Mouse (Mus musculus) adrenal gland, postnatal 14 days (tissue): ENCODE measurements at regions not wholly inside any gene's neighbourhood (a gene's known extent, or its start where the extent isn't known, plus 50 kb on each side); places are given as distances from the start of the nearest gene placed in this dataset.

Source experiments
- DNase-seq: peaks from one replicate; pipeline ENCODE4 v3.0.0; 2021; ENCODE audit warnings: mixed read lengths

DNA sequence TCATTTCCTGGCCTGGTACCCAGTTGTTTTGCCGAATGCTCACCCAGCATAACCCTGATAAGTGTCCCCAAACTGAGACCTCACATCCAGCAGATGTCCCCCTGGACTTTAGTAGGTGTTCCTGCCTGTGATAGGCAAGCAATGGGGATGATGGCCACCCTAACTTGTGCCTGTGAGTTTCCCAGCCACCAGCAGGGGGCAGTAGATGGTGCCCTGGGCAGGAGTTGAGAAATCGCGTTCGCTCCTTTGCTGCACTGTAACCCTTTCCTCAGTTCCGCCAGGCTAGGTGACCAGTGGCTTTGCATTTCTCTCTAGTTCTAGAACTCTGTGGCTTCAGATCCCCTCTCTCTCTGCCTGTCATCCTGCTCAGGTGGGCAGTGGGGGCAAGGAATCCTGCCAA is 137.9 kb upstream of the Zc3h12a start:
- peak; percentile 73 for DNase-seq

DNA sequence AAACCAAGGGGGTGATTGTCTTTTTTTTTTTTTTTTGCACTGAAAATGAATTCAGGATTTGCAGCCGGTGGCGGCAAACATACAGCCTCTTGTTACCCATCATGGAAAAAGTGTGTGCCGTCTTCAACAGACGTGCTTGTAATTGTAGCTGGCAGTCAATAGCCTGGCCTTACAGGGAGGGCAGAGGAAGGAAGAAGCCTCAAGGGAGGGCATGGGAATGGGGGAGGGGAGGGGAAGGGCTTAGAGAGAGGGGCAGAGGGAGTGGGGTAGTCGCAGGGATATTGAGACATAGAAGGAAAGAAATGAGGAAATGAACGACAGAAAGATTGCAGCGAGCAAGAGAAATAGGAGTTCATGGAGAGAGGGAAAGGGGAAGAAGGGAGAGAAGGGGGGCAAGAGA is 137.4 kb upstream of the Zc3h12a start:
- no peak for DNase-seq

DNA sequence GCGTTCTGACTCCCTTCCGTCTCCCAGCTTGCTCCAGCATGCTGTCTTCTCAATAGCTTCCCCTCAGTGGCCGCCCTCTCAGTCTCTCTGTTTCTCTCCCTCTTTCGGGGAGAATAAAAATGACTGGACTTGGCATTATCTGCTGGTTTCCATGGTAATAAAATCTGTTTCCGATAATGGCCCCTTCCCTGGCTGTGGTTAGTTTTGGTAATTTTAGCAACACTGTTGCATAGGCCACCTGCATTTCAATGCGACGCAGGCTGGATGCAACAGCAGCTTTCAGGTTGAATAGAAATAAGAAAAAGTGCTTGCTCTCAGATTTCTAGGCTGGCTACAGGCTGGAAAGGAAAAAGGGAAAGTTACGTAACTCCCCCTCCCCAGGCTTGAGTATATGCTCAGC is 133.9 kb upstream of the Zc3h12a start:
- DNase-seq, result no peak

DNA sequence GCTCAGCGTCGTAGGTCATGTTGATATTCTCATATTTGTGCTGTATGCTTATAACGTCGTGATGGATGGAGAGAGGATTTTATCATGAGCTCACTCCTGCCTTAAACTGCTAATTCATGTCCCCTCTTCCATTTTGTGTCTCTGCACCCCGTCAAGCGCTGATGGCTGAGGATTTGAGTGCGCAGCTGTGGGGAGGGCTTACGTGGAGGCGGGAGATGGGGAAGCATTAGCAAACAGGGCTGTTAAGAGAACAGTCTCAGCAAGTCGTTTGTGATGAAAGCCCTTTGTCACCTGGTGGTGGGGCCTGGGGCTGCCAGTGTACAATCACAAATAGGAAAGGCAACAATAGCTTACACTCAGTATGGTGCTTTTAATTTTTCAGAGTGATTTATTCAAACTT is 131.7 kb upstream of the Zc3h12a start:
- DNase-seq, result no peak

DNA sequence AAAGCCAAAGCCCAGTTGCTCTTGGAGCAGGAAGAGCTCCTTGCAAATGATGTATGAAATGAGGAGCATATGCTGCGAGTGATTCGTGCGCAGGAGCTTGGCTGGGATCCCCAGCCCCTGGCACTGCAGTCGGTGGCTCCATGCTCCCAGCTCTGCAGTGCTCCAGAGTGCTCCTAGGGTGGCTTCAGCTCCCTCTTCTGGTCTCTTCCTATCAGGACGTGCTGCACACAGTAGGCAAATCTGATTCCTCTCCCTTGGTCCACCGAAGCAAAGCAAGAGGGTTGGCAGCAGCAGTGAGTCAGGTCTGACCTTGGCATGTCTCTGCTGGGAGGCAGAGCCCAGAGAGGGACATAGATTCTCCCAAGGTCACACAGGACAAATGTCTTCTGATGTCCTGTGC is 130.3 kb upstream of the Zc3h12a start:
- peak; percentile 35 for DNase-seq

DNA sequence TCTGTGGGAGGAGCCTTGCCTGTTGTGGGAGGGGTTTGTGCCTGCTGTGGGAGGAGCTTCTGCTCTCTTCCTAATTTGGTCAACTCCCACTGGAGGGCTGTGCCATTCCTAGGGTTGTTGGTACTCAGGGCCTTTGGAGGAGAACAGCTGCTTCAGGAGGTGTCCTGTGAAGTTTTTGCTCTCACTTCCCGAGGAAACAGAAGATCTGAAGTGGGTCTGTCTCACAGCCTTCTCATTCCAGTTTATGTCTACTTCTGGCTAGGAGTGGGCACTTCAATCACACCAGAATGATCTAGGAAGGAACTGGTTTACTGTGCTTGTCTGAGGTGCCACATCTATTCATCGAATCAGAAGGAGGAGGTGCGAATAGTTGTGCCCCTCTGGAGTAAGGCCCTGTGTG is 125.5 kb upstream of the Zc3h12a start:
- DNase-seq, result no peak

DNA sequence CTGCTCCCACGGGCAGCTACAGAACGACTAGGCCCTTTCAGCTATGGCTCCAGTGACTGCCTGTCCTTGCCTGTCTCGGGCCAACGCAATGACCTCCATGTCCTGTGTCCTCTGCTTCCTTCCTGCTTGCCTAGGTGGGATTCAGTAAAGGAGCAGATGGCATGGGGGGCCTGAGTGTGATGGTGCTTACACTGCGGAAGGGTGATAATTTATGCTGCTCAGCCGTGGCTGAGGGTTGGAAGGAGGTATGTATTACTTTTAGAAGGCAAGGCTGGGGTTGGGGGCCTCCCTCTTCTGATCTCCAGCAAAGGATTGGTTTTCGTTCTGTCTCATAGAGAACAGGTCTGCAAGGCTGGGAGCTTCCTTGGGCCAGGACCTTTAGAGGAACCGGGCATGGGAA is 124.6 kb upstream of the Zc3h12a start:
- DNase-seq, result no peak

DNA sequence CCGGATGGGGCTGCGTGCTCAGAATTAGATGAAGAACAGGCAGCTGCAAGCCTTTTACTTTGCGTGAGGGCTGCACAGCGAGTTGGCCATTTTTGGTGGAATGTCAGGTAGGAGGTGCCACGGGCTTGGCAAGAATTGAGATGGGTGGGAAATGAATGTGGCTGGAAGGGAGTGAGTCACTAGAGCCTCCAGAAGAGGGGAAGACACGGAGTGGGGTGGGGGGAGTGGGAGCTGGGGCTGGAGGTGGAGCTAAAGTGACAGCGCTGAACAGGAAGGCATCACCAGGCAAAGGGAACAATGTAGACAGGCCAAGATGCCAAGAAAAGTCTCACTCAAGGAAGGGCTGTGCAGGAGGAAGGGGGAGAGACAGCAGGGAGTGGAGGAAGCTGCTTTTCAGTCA is 121.4 kb upstream of the Zc3h12a start:
- DNase-seq, result no peak

DNA sequence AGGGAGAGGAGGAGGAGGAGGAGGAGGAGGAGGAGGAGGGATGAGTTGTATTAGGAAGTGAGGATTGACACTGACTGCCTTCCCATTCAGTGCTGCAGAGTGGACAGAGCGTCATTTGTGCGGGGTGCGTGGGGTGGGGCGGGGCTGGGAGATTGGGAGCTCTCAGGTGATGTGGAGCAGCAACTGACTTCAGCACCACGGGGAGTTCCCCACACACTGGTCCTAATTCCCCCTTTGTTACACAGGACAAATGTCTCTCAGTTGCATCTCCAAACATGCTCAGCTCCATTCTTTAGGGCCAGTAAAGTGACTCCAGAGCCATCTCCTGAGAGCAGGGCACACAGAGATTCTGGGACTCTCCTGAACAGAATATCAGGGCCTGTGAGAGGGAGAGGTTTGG is 118.5 kb upstream of the Zc3h12a start:
- DNase-seq, result peak; percentile 44

DNA sequence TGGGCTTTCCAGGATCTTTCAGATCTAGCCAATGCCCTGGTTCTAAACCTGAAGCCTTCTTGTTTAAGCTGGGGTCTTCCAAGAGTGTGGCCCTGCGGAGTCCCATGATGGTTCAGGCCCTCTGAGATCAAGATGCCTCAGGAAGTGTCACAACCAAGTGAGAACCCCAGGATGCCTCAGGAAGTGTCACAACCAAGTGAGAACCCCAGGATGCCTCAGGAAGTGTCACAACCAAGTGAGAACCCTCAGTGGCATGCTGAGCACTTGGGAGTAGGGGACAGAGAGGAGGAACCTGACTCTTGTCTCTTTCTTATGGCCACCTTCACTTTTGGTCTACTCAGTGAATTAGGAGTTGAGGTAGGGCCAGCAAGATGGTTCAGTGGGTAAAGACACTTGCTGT is 114.9 kb upstream of the Zc3h12a start:
- DNase-seq, result no peak

DNA sequence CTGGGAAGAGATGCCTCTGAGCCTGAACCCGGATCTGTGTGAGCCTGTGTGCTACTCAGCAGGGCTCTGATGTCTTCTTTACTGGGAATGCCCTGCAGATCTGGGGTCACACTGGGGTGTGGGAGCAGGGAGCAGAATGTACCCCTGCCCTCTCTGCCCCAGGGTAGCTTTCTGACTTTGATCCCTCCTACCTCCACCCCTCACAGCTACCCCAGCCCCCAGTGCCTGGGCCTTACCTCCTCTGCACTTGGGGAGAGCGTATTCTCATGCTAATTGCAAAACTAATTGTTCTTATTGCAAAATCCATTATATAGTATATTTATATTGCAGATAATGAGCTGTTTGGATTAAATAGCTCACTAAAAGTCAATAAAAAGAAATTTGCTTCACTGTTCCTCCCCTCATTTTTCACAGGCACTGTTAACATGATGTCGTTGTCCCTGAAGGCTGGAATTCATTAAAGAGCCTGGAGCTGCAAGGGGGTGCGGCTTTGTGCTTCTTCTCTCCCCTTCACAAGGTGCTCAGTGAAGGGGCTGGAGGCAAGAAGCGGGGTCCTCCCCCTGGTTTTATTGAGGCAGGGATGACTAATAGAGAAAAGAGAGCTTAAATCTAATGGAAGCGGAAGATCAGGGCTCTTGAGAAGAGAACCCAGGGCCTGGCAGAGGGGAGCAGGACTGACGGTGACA is 114.1 kb upstream of the Zc3h12a start:
- no peak for DNase-seq

DNA sequence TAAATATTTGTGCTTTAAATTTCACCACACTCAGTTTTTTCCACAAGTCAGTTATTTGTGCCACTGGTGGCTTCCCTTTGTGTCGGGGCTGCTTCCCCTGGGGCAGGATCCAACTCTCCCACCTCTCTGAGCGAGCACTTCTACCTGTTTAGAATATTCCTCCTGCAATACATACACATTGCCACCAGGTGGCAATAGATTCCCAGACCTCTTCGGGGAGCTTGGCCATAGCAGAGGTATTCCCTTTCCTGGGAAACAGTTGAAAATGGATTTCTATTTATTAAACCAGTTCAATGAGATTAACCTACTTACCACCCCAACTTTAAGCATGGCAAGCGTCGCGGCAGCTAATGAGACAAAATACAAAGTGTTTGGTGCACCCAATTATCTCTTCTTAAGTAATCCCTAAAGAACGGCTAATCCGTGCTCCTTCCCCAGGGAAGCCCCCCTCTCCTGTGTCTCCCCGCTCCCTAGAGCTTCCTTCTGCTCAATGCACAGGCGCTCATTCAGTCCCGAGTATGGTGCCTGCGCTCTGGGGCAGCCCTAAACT is 104.1 kb upstream of the Zc3h12a start:
- peak; percentile 24 for DNase-seq

DNA sequence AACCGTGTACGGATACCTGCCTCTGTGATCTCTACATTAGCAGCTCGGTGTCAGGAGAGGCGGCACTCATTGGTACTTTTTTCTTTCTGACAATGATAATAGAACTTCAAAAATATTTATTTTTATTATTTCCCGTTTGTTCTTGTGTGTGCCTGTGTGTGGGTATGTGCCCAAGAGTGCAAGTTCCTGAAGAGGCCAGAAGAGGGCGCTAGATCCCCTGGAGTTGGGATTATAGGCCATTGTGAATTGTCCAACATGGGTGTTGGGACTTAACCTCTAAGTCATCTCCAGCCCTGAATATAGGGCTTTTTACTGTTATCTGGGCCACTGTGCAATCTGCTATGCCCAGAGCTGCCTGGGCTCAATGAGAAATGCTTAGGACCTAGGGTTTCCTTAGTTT is 99.6 kb upstream of the Zc3h12a start:
- no peak for DNase-seq

DNA sequence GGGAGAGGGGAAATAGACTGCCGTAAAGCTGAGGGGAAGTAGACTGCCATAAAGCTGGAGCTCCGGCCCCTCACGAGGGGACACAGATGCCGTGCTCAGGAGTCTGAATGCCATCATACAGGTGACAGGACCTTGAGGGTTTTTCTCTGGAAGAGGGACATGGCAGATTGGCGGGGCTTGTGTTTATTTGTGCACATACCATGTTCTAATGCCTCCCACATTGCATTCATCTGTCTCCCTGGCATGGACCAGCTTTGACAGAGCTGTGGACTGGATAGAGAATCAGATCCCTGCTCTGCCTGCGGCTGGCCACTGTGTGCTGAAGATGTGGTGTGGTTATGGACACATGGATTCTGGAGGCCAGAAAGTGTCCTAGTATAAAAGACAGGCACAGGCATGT is 95.3 kb upstream of the Zc3h12a start:
- no peak for DNase-seq

DNA sequence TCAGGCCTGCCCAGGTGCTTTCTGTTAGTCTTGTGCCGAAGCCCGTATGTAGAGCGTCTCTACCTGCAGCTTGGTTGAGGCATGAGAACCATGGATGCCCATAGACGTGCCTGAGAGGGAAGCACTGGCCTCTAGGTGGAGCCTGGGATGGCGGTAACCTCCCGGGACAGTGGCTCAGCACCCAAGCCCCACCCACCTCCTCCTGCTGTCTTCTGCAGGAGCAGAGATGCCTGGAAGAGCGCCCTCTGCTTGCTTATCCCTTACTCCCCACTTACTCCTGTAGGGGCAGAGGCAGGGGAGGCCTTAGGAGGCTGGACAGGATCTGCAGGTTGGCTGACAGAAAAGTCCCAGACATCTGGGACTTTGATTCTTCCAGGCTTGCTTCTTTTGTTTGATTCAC is 92.7 kb upstream of the Zc3h12a start:
- peak; percentile 81 for DNase-seq

DNA sequence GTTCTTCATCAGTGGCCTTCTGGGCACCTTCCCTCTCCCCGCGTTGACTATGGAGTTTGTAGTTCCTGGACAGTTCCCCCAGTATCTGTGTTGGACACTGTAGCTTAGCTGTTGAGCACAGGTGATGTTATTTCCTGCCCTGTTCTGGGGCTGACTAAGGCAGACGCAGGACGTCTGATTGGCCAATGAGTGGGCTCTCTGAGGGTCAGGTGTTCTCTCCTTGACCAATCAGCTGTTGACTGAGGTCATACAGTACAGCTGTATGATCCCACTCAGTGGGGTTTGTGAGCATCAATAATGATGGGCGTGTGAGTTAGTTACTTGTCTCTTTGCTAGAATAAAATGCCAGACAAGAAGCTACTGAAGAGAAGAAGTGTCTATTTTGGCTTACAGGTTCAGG is 91.6 kb upstream of the Zc3h12a start:
- no peak for DNase-seq

DNA sequence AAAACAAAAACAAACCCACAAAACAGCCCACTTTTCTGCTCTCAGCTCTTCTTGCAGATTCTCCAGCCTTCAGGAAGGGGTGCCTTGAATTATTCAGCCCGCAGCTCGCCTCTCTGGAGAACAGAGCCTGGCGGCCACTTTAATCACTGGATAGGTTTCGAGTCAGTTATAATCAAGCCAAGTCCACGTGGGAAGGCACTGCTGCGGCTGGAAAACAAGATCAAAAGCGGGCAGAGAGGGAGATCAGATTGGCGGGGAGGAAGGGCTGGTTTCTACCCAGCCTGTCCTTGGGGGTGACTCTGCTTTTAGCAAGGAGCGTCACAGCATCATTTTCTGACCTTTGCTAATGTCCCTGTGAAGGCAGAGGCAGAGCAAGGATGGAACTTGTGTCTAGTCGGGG is 86.7 kb upstream of the Zc3h12a start:
- peak; percentile 71 for DNase-seq

DNA sequence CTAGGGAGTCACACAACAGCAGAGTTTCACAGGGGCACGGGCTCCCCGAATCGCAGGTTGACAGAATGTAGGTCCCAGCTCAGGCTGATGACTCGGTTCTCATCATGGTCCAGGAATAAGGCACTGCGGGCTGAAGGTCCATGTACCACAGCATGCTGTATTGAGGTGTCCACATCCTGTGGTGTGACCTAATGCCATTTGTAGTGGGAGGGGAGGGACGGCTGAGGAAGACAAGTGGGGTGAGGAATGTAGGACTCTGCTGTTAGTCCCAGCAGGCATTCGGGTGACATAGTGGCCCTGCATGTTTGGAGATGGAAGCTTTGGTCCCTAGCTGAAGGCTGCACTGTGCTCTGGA is 84.5 kb upstream of the Zc3h12a start:
- no peak for DNase-seq

DNA sequence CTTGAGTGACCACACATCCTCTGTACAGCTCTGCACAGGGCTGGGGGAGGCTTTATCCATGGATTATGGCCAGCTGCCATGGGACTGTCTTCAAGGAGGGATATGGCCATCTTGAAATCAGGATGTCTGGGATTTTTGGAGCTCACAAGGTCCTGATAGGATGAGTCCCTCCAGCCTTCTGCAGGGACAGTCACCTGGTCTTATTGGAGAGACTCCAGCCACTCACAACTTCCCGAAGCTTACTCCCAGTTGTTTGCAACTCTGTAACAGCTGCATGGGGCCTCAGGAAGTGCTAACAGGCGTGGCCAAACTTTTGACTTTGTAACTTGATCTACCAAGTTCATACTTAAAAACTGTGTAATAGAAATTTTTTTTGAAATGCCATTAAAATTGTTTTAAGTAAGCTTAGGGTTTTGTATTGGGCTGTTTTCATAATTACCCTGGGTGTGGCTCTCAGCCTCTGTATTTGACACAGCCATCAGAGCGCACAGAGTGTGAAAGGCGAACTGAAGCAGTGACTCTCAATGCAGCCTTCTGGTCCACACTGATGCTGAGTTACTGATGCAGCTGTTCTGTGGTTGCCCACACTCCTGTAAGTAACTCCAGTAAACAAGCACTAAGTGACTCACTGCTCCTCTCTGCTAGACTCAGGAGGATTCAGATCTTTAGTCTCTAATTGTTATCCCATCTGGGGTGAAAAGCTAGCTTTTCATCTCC is 84.0 kb upstream of the Zc3h12a start:
- DNase-seq, result no peak

DNA sequence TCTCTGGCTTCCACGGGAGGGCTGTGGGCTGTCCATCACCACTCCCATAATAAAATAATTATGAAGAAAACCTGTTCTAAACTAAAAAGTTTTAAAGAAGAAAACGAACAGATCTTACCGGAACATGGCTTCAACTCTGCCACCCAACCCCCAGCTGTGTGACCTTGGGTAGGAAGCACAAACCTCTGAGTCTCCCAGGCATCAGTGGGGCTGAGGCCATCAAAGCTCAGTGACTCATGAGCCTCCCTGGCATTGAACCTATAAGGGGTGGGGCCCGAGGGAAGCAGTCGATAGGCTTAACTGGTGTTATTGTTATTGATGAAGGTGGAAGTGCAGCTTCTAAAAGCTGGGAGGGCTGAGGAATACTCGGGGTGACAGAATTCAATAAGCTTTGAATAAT is 83.1 kb upstream of the Zc3h12a start:
- peak; percentile 86 for DNase-seq

DNA sequence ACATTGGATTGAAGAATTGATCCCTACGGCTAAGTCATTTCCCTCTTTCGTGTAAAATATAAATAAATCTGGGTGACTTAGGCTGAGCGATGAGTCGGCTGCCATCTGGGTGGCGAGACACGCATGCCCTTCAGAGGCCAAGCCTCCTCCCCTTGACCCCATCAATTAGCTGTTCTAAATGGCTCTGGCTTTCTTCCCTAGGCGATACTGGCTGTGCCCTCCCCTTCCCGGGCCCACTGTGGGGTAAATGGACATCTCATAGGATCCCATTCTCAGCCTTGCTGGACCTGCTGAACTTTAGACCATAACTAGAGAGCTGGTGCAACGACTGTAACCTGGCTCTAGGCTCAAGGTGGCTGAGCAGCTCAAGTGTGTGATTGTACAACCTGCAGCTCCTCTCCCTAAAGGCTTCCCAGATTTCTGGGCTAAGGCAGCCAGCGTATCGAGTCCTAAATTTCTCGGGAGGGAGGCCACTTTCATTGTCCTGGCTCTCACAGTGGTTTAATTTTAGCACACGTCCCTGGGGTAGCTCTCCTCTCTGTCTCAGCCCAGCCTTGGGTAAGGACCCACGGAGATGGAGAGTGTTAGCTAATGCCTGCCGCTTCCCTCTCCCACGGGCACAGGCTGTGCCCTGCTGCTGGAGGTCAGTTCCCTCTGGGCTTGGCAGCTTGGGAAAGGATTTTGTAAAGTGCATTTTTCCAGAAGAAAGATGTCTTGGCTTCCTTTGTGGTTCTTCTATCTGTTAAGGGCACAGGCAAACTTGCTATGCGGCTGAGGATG is 80.7 kb upstream of the Zc3h12a start:
- DNase-seq, result peak; percentile 61

DNA sequence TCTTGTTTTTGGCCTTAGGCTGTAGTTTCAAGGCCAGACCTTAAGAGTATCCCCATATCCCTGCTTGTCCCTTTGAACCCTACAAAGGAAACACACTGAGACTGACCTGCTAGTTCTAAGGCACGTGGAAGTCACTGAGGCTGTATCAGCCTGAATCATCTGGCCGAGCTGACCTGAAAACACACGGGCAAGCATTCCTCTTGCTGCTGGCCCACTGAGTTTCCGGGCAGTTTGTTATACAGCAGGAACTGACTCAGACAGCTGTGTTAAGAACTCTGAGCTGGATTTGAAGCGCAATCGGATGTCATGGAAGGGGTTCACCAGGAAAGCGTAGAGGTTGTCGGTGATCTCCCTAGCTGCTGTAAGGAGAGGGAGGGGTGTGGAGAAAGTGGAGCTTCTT is 75.9 kb upstream of the Zc3h12a start:
- DNase-seq, result no peak

DNA sequence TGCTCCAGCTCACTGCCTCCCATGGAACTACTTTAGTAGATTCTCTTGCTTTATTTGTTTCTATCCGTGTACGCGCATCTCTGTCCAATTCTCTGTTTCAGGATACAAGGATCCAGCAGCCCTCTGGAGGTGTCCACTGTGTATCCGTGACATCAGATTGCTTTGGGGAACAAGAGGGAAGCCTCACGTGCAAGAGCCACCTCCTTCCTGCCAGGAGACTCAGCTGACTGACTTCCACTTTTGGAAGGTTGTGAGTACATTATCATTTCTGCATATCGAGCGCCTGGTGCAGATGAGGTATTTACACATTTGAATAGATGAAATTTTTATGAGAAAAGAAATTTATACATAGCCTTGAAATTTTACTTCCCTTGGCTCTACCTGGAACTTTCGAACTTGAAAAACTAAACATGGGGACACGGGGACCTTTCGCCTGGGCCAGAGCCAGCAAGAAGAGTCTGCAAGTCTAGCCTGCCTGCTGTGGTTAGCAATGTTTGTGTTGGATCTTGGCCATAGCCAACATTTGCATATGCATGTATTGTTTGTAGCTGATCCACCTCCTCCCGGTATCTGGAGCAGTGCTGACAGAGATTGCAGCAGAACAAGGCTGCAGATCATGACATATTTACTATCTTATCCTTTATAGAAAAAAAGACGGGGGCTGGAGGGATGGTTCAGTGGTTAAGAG is 74.1 kb upstream of the Zc3h12a start:
- no peak for DNase-seq
